In the genomic region with DNA sequence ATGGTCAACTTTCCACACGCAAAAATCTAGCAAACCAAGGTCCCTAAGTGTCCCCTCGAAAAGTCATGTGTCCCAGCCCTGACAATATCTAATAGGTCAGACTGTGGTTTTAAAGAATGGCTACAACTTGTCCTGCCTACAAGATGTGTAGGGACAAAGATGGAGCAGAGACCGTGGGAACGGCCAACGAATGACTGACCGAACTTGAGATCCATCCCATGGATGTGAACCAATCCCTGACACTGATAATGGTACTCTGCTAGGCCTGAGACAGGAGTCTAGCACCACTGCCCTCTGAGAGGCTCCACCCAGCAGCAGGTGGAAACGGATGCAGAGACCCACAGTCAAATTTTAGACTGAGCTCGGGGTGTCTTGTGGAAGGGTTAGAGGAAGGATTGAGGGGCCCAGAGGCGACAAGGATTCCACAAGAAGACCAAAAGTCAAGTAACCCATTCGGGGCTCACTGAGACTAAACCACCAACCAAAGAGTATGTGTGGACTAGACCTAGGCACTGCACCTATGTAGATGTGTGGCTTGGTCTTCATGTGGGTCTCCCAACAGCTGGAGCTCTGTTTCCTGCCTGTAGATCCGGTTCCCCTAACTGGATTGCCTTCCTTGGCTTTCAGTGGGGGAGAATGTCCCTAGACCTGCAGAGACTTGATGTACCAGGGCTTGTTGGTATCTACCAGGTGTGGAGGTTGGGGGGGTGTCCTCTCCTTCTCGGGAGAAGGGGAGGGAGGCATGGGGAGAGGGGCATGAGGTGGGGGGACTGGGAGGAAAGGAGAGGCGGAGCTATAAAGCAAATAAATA, we compare ENCODE assay signal across 1 mouse cellular context.
TF ChIP-seq lines count a peak whose summit lies in the region.

No protein-coding gene starts in this region.

TF ChIP-seq in MEL, 35 proteins besides CTCF, POLR2A, EP300 and RAD21 (continued from another document):
- no peak for TF ChIP-seq USF1 (IDR thresholded peaks at IDR 0.05; ENCODE audit: low read depth, low read length)
- TF ChIP-seq TCF12 (IDR thresholded peaks at IDR 0.05; ENCODE audit: low read depth, low read length): no peak
- TF ChIP-seq SIN3A (IDR thresholded peaks at IDR 0.05; ENCODE audit: low read length): peak; percentile 26; the same call in 1 of the 2 replicates
